Mouse (Mus musculus) urinary bladder, postnatal 36 days (tissue): ENCODE measurements around the gene Hc.

Experiments
- DNase-seq, 2 experiments: peaks; one replicate each; pipeline ENCODE4 v3.0.0; 2022; ENCODE audit warnings: low spot score in 2 of 2, mixed read lengths in 1 of 2

Gene Hc

GRCm38 (mm10) chr2:34954344-34954743, 106.9 kb downstream of the Hc start:
- no peak for DNase-seq

DNA sequence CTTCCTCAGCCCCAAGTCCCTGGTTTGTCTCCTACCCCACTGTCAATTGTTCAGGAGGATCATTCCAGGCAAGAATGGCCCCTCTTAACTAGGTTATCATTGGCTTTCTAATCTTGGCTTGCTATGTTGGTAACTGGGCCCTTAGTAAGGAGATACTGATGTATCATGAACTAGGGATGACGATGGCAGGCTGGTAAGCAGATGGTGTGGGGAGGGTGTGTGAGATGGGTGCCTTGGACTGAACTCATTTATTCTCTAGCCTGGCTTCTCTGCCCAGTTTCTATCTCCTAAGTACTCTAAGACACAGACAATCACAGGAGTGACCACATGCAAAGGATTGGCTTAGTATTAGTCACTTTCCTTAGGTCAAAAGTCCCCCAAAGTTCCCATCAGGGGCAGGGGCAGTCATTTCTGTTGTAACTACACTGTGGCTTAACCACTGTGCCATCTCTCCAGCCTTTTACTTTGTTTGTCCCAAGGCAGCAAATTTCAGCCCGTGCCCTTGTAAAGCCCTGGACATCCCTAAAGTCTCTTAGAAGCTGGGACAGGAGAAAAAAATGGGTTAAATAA, 107.6 kb downstream of the Hc start:
- DNase-seq: no peak

DNA sequence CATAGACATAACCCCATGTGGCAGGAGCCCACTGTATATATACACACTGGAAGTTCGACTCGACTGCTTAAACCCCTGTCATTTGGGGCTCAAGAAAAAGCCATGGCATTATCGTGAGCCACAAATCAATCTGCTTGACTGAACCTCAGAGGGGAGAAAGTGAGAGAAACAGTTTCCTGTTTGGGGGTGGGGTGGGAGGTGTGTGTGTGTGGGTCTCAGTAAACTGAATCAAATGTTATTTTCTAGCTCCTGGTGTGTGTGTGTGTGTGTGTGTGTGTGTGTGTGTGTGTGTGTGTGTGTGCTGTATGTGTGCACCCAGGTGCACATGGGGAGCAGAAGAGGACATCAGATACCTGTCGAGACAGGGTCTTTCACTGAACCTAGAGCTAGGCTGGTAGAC, 108.2 kb downstream of the Hc start:
- DNase-seq: no peak

DNA sequence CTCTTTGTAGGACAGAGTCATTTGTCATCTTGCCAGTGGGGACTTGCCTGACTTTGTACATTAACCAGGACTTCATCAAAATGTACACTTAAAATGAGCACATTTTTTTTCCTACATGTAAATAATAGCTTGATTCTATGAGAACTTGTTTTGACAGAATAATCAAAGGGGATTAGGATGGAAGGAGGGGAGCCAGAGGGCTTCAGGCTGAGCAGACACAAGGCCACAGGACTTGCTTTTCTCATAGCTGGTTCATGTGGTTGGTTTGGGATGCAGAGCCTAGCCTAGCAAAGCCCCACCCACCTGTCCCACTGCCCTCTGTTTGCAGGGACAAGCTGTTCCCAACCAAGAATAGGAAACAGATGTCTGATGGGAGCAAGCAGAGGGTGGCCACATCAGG, 109.8 kb downstream of the Hc start:
- DNase-seq: no peak

GRCm38 (mm10) chr2:34948622-34949021, 112.6 kb downstream of the Hc start:
- DNase-seq: no peak

DNA sequence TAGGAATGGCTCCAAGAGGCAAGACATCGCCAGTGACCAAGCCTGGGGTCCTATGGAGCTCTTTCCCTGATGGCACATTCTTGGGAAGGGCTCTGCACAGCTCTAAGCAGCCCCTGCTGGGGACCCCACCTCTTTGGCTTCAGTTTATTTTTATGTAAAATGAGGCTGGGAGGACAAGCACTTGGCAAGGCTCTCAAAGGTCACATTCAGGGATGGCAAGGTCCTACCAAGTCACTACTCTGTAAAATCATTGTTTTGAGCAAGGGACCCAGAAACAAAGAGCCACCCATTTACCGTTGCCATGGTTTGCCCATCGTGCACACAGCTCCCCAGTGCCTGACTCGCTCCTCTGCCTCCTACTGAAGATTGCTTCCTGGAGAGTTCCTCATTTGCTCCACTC, 115.2 kb downstream of the Hc start:
- no peak for DNase-seq

DNA sequence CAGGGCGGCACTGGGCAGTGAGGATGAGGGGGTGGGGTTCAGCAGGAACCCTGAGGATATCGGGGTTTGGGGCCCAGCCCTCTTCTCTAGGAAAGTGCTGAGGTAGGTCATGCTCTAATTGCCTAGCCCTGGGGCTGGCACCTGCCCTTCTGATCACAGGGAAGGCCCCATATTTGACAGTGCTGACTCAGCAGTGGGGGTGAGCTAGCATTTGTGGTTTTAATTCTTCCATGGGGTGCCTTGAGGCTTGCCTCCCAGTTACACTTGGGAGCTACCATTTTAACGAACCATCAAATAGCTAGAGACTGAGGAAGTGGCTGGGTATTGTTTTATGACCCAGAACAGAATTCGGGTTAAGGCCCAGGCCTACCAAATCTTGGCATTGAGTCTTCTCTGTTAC, 115.7 kb downstream of the Hc start:
- no peak for DNase-seq

- DNase-seq: peak in 1 of 2 experiments; percentile 56
Measured at GRCm38 (mm10) chr2:34944761-34945160, 116.5 kb downstream of the Hc start.

GRCm38 (mm10) chr2:34943556-34944120, 117.6 kb downstream of the Hc start:
- DNase-seq: no peak

DNA sequence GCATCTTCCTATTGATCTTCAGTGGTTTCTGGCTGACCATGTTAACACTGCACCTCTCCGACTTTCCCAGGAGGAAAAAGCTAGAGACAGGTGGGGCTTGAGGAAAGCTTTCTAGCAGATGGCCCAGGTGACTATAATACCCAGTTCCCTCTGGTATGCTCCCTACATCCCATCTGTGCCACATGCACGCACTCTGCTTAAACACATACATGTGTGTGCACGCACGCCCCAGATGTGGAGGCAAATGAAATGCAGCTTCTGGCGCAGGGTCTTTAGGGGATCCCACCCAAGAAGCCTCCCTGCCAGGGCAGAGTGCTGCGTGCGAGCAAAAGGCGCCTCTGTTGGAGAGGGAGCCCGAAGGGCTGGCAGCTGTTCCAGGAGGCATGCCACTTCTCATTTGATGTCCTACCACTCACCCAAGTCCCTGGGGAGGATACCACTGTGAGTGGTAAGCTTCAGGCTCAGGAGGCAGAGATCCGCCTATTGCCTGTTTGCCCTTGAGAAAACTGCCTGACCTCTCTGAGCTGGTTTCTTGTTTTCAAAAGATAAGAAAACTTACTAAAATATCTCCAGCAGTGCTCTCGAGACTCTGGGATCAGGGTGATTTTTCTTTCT, 120.1 kb downstream of the Hc start:
- no peak for DNase-seq

- DNase-seq: no peak
Measured at GRCm38 (mm10) chr2:34940246-34940645, 121.0 kb downstream of the Hc start.

- DNase-seq: peak in 1 of 2 experiments; percentile 17
Measured at GRCm38 (mm10) chr2:34938269-34939208, 122.7 kb downstream of the Hc start.

- DNase-seq: no peak
Measured at GRCm38 (mm10) chr2:34937460-34937859, 123.8 kb downstream of the Hc start.
